Mouse (Mus musculus) intestine, embryonic 14.5 days (tissue): Measurements from ENCODE around the gene Ing5. TPM values are rescaled to one million over a fixed set of nuclear protein-coding genes. Genes with fewer than 3 reads are reported as not detected.
"Not testable (repeated sequence)": the region's sequence is repeated elsewhere in the genome, so short reads cannot be mapped to it uniquely, and the experiment has no call there.

ENCODE experiments used
- ATAC-seq: fragments of 200-750 bp; cut with Nextera tagmentation; replicated peaks from 2 replicates; pipeline ENCODE4 v1.8.0; 2017; ENCODE audit warnings: low read depth, moderate number of reproducible peaks, moderate TSS enrichment, moderate library complexity; ENCODE audit not compliant: low FRiP score, low TSS enrichment
- DNase-seq: peaks from one replicate; pipeline ENCODE4 v3.0.0-alpha.2; 2018; ENCODE audit warnings: low spot score
- H3K27ac ChIP-seq: fragments of 300-500 bp; sonication (generic); 2 replicates; pipeline ENCODE4 v1.5.1; 2014; ENCODE audit warnings: low read depth, mild to moderate bottlenecking, control low read depth
- H3K27me3 ChIP-seq: fragments of 300-500 bp; sonication (generic); replicated peaks from 2 replicates; pipeline ENCODE4 v1.6.1; 2014; ENCODE audit warnings: low read length, control low read depth; ENCODE audit not compliant: control insufficient read depth, insufficient read depth
- H3K36me3 ChIP-seq: fragments of 300-500 bp; sonication (generic); 2 replicates; pipeline ENCODE4 v1.6.1; 2014; ENCODE audit warnings: low read length, control low read depth; ENCODE audit not compliant: control insufficient read depth, insufficient read depth
- H3K4me1 ChIP-seq: fragments of 300-500 bp; sonication (generic); replicated peaks from 2 replicates; pipeline ENCODE4 v1.6.1; 2014; ENCODE audit warnings: low read length, control low read depth, mixed read lengths; ENCODE audit not compliant: control insufficient read depth, insufficient read depth
- H3K4me2 ChIP-seq: fragments of 300-500 bp; sonication (generic); 2 replicates; pipeline ENCODE4 v1.6.1; 2014; ENCODE audit warnings: low read length
- H3K4me3 ChIP-seq: fragments of 300-500 bp; sonication (generic); 2 replicates; pipeline ENCODE4 v1.5.1; 2014; ENCODE audit warnings: low read depth, low read length, control low read depth, mixed read lengths
- H3K9ac ChIP-seq: fragments of 300-500 bp; sonication (generic); 2 replicates; pipeline ENCODE4 v1.6.1; 2014; ENCODE audit warnings: mild to moderate bottlenecking, low read length
- H3K9me3 ChIP-seq: fragments of 300-500 bp; sonication (generic); 2 replicates; pipeline ENCODE4 v1.6.1; 2016; ENCODE audit warnings: low read length, control low read depth; ENCODE audit not compliant: control insufficient read depth
- WGBS: fragments of 180-500 bp; shearing (Covaris S2); extraction: QIAGEN DNeasy Blood & Tissue Kit; methylation state at CpG from one replicate; pipeline ENCODE4 v1.1.7; 2014; 5-methylcytosine and 5-hydroxymethylcytosine counted together
- polyA plus RNA-seq: library from polyadenylated mRNA; unstranded; fragments of >200 nt; fragmentation: Nextera tagmentation; extraction: Ambion mirVana; gene quantifications from 2 replicates; pipeline ENCODE4 v1.2.1, GENCODE M21; 2014

Ing5 gene
- polyA plus RNA-seq, 1 experiment from 2014 or later, result 19.7 TPM

- ATAC-seq (no peak), DNase-seq (no peak)
- Histone ChIP-seq H3K4me3 (no peak overlapping the region), H3K9ac (0 out of 2 replicates have a peak overlapping the region, but pooled peaks have one; percentile 72), H3K9me3 (no peaks in the 10 kb centered on the region), H3K4me1 (peaks cover 15% of the 10 kb centered on the region; the same call in 1 of the 2 replicates), H3K27me3 (no peaks in the 10 kb centered on the region), H3K36me3 (peaks cover 27% of the 10 kb centered on the region), H3K4me2 (peak overlapping the region; percentile 94), H3K27ac (peak overlapping the region; percentile 92; the same call in 1 of the 2 replicates)
- WGBS, result 73% methylated on average over 3 of the region's 3 CpGs
Measured at GRCm38 (mm10) chr1:93823796-93824495, 20.2 kb downstream of the Ing5 start.

DNA sequence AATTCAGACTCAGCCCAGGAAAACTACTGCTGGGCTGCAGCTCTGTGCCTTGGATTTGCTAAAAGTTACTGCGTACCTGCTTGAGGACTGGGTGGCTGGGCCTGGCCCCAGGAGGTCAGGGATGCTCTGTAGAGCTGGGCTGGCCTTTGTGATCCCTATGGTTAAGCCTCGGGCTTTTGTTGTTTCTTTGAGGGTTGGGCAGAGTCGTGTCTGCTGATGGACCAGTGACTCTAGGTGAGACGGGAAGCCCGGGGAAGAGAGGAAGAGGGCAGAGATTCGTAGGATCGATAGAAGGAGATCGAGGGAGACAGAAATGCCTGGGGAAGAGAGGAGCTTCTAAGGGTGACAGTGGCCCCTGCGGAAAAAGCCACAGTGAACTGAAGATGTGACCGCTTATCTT is 20.8 kb downstream of the Ing5 start, which contains the start of gene D2hgdh:
TSS of gene D2hgdh (plus strand) at position 301 of the 400 bp plus-strand sequence.
- H3K9ac ChIP-seq, result peak within 1 kb of the TSS; percentile 72
- peak within 1 kb of the TSS; percentile 64 for H3K4me3 ChIP-seq
- ATAC-seq (peak; percentile 9; the same call in 1 of the 2 replicates), DNase-seq (no peak)
- H3K36me3 ChIP-seq, result peaks cover 20% of the 10 kb centered on the region
- peak within 1 kb of the TSS; percentile 94 for H3K4me2 ChIP-seq
- H3K9me3 ChIP-seq, result no peaks in the 10 kb centered on the region
- H3K27me3 ChIP-seq, result no peaks in the 10 kb centered on the region
- peaks cover 15% of the 10 kb centered on the region; the same call in 1 of the 2 replicates for H3K4me1 ChIP-seq
- H3K27ac ChIP-seq, result peak within 1 kb of the TSS; percentile 92
- WGBS, result 4% methylated on average over 10 of the region's 10 CpGs

- peak; percentile 97 for ATAC-seq
- WGBS, result 1% methylated on average over 30 of the region's 30 CpGs
- peak; percentile 97 for DNase-seq
Measured at GRCm38 (mm10) chr1:93825105-93825674, 21.4 kb downstream of the Ing5 start.

DNA sequence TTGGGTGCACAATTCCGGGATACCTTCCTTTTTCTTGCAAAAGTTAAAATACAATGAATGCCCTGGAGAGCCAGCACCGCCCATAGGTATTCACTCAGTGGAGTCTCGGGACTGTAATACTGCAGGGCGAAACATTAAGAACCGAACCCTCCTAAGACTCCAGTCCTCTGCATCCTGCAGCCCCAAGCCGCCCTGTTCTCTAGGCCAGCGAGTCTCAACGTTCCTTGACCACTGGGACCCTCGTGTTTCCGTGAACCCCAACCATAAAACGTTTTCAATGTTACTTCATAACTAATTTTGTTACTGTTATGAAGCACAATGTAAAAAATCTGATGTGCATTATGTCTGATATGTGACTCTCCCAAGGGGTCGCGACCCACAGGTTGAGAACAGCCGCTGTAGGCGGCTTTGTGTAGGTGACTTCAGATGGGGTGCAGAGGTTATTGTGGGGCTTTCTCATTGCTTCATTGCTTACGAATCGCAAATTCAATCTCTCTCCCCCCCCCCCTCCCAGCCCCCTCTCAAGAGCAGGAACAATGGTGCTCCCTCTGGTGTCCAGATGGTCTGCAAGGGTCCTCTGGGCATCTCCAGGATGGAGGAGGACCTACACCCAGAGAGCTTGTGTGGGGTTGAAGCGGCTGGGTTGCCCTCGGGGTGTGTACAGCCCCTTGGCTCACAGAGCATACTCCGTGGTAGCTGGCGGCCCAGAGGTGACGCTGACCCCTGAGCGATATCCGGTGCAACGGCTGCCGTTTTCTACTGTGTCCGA is 22.2 kb downstream of the Ing5 start:
- H3K4me3 ChIP-seq, result peak overlapping the region; percentile 64
- DNase-seq (no peak), ATAC-seq (peak; percentile 25; the same call in 1 of the 2 replicates)
- H3K27ac ChIP-seq, result peak overlapping the region; percentile 92
- H3K9me3 ChIP-seq, result no peaks in the 10 kb centered on the region
- H3K4me1 ChIP-seq, result peaks cover 15% of the 10 kb centered on the region; the same call in 1 of the 2 replicates
- H3K27me3 ChIP-seq, result no peaks in the 10 kb centered on the region
- 41% methylated on average over 27 of the region's 27 CpGs for WGBS
- peak overlapping the region; percentile 72 for H3K9ac ChIP-seq
- peaks cover 7% of the 10 kb centered on the region for H3K36me3 ChIP-seq
- H3K4me2 ChIP-seq, result peak overlapping the region; percentile 94

More at GRCm38 (mm10) chr1:93825105-93825674, 21.4 kb downstream of the Ing5 start:
- peaks cover 15% of the 10 kb centered on the region for H3K36me3 ChIP-seq
- H3K4me3 ChIP-seq, result peak overlapping the region; percentile 64
- peak overlapping the region; percentile 72 for H3K9ac ChIP-seq
- peak overlapping the region; percentile 92 for H3K27ac ChIP-seq
- peaks cover 15% of the 10 kb centered on the region; the same call in 1 of the 2 replicates for H3K4me1 ChIP-seq
- H3K4me2 ChIP-seq, result peak overlapping the region; percentile 94
- no peaks in the 10 kb centered on the region for H3K9me3 ChIP-seq
- H3K27me3 ChIP-seq, result no peaks in the 10 kb centered on the region

- Histone ChIP-seq H3K9ac (no peak overlapping the region), H3K27ac (no peak overlapping the region), H3K36me3 (peaks cover 2% of the 10 kb centered on the region), H3K4me3 (0 out of 2 replicates have a peak overlapping the region, but pooled peaks have one; percentile 64), H3K4me1 (peaks cover 15% of the 10 kb centered on the region; the same call in 1 of the 2 replicates), H3K4me2 (no peak overlapping the region; the same call in 1 of the 2 replicates), H3K9me3 (no peaks in the 10 kb centered on the region), H3K27me3 (no peaks in the 10 kb centered on the region)
- no peak for ATAC-seq
- no peak for DNase-seq
- WGBS, result 94% methylated on average over 9 of the region's 9 CpGs
Measured at GRCm38 (mm10) chr1:93826540-93826835, 22.7 kb downstream of the Ing5 start.

- not testable (repeated sequence) for H3K9me3 ChIP-seq, H3K4me1 ChIP-seq, H3K4me2 ChIP-seq, DNase-seq, H3K27me3 ChIP-seq, H3K36me3 ChIP-seq, H3K9ac ChIP-seq, H3K27ac ChIP-seq, ATAC-seq, H3K4me3 ChIP-seq
- 69% methylated on average over 2 of the region's 4 CpGs for WGBS
Measured at GRCm38 (mm10) chr1:93832754-93833360, 29.1 kb downstream of the Ing5 start.

- Histone ChIP-seq H3K27ac (no peak overlapping the region), H3K27me3 (no peaks in the 10 kb centered on the region), H3K4me1 (no peaks in the 10 kb centered on the region), H3K4me2 (no peak overlapping the region), H3K9ac (no peak overlapping the region), H3K9me3 (no peaks in the 10 kb centered on the region), H3K36me3 (peaks cover 11% of the 10 kb centered on the region), H3K4me3 (no peak overlapping the region)
- ATAC-seq (no peak), DNase-seq (no peak)
- 87% methylated on average over 7 of the region's 7 CpGs for WGBS
Measured at GRCm38 (mm10) chr1:93834671-93835150, 30.9 kb downstream of the Ing5 start.

- Histone ChIP-seq H3K4me1 (no peaks in the 10 kb centered on the region), H3K36me3 (peaks cover 11% of the 10 kb centered on the region), H3K9ac (no peak overlapping the region)
Measured at GRCm38 (mm10) chr1:93835211-93835610, 31.4 kb downstream of the Ing5 start.

More at GRCm38 (mm10) chr1:93835211-93835610, 31.4 kb downstream of the Ing5 start:
- Histone ChIP-seq H3K27me3 (no peaks in the 10 kb centered on the region), H3K9me3 (no peaks in the 10 kb centered on the region), H3K27ac (no peak overlapping the region), H3K4me3 (no peak overlapping the region), H3K4me2 (no peak overlapping the region)
- no peak for DNase-seq
- ATAC-seq, result no peak
- WGBS, result 95% methylated on average over 4 of the region's 4 CpGs
